Mouse (Mus musculus): ENCODE measurements around the gene Prss12. TPM values are rescaled to one million over a fixed set of nuclear protein-coding genes. Genes with fewer than 3 reads are reported as not detected.

Prss12 gene
- polyA plus RNA-seq, 2 experiments: 0.13 to 0.34 TPM

DNA sequence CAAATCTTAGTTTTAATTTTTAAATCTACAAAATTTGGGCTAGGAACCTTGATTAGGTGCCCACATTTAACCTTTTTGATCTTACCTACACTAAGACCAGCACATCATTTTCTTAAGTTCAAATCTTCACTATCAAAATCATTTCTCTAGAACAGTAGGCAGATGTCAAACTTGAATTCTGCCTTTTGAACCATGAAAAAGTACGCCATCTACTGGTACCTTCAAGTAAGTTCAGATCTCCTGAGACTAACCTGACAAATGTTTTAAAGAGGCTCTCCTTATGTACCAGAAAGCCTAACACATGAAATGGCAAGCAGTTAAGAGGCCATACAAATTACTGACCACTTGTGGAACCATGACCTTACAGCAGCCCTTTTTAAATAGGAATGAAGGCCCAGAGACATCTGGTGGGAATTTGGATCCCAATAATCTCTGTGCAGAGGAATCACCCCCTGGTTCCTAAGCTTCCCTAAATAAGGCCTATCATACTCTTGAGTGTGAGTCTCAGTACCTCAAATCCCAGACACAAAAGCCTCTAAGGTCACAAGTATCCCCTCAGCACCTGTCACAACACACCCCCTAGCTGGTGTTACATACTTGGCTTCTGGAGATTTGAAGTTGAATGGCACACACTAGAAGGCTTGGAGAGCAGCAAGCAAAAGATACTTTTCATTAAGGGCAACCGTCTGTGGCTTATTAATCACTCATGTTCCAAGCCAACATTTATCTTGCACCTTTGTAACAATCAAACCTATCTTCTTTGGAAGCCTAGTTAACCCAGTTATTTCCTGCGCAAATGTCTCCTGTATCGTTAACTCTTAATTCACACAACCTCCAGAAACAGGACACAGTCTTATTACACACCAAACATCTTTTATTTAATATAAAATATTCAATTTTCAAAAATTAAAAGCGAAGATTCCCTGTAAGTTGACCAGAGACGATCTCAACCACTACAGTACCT is 60.3 kb downstream of the Prss12 start:
- TF ChIP-seq EP300 (IDR thresholded peaks at IDR 0.05; ENCODE audit: low read depth) (no peak), CTCF (IDR thresholded peaks at IDR 0.05; ENCODE audit: low read depth) (peak; percentile 61)
- Histone ChIP-seq H3K27ac (peak overlapping the region; percentile 83), H3K9ac (replicated peaks) (peak overlapping the region; percentile 89)

DNA sequence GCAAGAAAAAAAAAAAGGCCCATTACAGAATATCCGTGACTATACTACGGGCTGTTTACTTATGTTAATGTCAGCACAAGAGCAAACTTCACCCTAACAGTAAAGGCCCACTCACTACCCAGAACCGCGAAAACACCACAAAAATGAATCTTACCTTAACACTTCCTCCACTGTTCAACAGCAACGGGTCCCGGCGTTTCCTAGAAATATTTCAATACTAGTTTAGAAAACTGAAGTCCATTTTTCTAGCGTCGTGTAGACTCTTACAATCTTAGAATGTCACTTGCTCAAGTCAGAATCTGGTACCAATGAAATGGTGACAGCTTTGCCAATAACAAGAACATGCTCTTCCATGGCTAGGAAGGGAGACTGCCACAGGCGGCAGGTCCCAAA is 60.9 kb downstream of the Prss12 start:
- H3K4me3 ChIP-seq (ENCODE audit: insufficient read depth in 1 of 2, low read depth in 2 of 2, low read length in 2 of 2): peak overlapping the region; percentile 86 to 95
- peak overlapping the region; percentile 88 for H3K4me2 ChIP-seq (ENCODE audit: low read depth)
- H3K9me3 ChIP-seq (ENCODE audit: control insufficient read depth, low read length): no peaks in the 10 kb centered on the region
- H3K4me1 ChIP-seq (replicated peaks; ENCODE audit: control insufficient read depth in 2 of 2, insufficient read depth in 2 of 2, low read length in 1 of 2): peaks cover 0 to 8% of the 10 kb centered on the region in 2 experiments; a peak in 2 of 4 replicates
- H3K9ac ChIP-seq (replicated peaks): peak overlapping the region; percentile 89
- H3K27ac ChIP-seq: peak overlapping the region; percentile 83
- DNase-seq (ENCODE audit: low read depth in 3 of 3, low spot score in 3 of 3): no peak
- no peak for ATAC-seq (ENCODE audit: insufficient read depth)
- no peak for TF ChIP-seq CTCF (IDR thresholded peaks at IDR 0.05; ENCODE audit: low read depth)
- no peak for TF ChIP-seq EP300 (IDR thresholded peaks at IDR 0.05; ENCODE audit: low read depth)
- 0% methylated on average over 10 of the region's 10 CpGs for WGBS (ENCODE audit: insufficient replicate concordance)
- H3K27me3 ChIP-seq (ENCODE audit: control insufficient read depth, insufficient read depth, low read length): no peaks in the 10 kb centered on the region
- peaks cover 16% of the 10 kb centered on the region for H3K36me3 ChIP-seq (replicated peaks; ENCODE audit: control insufficient read depth, insufficient read depth, low read depth)

More for the DNA sequence above, 60.3 kb downstream of the Prss12 start:
- Histone ChIP-seq H3K4me1 (replicated peaks; ENCODE audit: control insufficient read depth in 2 of 2, insufficient read depth in 2 of 2, low read length in 1 of 2) (peaks cover 0 to 8% of the 10 kb centered on the region in 2 experiments; a peak in 2 of 4 replicates), H3K27me3 (ENCODE audit: control insufficient read depth, insufficient read depth, low read length) (no peaks in the 10 kb centered on the region), H3K36me3 (replicated peaks; ENCODE audit: control insufficient read depth, insufficient read depth, low read depth) (peaks cover 16% of the 10 kb centered on the region), H3K9me3 (ENCODE audit: control insufficient read depth, low read length) (no peaks in the 10 kb centered on the region), H3K4me3 (ENCODE audit: insufficient read depth in 1 of 2, low read depth in 2 of 2, low read length in 2 of 2) (peak overlapping the region; percentile 86 to 95), H3K4me2 (ENCODE audit: low read depth) (peak overlapping the region; percentile 88)
- peak in 2 of 3 experiments; percentile 47 to 62 for DNase-seq (ENCODE audit: low read depth in 3 of 3, low spot score in 3 of 3)
- 3% methylated on average over 6 of the region's 6 CpGs for WGBS (ENCODE audit: insufficient replicate concordance)
- no peak for ATAC-seq (ENCODE audit: insufficient read depth)

DNA sequence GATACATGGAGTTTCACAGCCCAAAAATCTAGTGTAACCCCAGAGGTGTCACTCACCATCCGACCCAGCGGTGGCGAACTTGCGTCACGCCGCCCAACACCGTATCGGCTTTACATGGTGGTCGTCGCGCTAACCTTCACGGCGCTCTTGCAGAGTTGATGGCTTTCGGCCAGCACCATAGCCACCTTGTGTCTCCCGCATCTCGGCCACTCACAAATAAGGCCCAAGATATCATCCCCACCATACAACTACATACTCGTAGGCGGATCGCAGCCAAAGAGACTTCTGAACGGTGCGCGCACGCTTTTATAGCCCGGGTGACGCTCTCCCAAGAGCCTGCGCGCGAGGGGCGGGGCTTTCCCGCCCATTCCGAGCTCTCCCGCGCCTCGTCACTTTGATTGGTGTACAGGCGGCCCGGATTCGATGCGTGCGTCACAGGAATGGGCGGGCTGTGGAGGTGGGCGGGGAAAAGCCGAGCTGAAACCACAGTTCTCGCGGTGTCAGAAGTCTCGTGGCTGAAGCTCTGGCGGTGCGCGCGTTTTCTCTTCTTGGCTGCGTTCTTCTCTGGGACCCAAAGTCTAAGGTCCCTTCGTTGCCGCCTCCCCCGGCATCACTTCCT is 61.5 kb downstream of the Prss12 start:
- Histone ChIP-seq H3K4me2 (ENCODE audit: low read depth) (peak overlapping the region; percentile 88), H3K9ac (replicated peaks) (peak overlapping the region; percentile 89), H3K9me3 (ENCODE audit: control insufficient read depth, low read length) (no peaks in the 10 kb centered on the region), H3K27me3 (ENCODE audit: control insufficient read depth, insufficient read depth, low read length) (no peaks in the 10 kb centered on the region), H3K4me1 (replicated peaks; ENCODE audit: control insufficient read depth in 2 of 2, insufficient read depth in 2 of 2, low read length in 1 of 2) (peaks cover 0 to 8% of the 10 kb centered on the region in 2 experiments; a peak in 2 of 4 replicates), H3K36me3 (replicated peaks; ENCODE audit: control insufficient read depth, insufficient read depth, low read depth) (peaks cover 16% of the 10 kb centered on the region), H3K4me3 (ENCODE audit: insufficient read depth in 1 of 2, low read depth in 2 of 2, low read length in 2 of 2) (peak overlapping the region; percentile 86 to 95), H3K27ac (peak overlapping the region; percentile 91)
- WGBS (ENCODE audit: insufficient replicate concordance): under 1% methylated on average over 53 of the region's 53 CpGs
- ATAC-seq (ENCODE audit: insufficient read depth) (peak; percentile 92), DNase-seq (ENCODE audit: low read depth in 3 of 3, low spot score in 3 of 3) (peak; percentile 97 to 98 (median 97))
- TF ChIP-seq CTCF (IDR thresholded peaks at IDR 0.05; ENCODE audit: low read depth): peak; percentile 53
- TF ChIP-seq EP300 (IDR thresholded peaks at IDR 0.05; ENCODE audit: low read depth): no peak

DNA sequence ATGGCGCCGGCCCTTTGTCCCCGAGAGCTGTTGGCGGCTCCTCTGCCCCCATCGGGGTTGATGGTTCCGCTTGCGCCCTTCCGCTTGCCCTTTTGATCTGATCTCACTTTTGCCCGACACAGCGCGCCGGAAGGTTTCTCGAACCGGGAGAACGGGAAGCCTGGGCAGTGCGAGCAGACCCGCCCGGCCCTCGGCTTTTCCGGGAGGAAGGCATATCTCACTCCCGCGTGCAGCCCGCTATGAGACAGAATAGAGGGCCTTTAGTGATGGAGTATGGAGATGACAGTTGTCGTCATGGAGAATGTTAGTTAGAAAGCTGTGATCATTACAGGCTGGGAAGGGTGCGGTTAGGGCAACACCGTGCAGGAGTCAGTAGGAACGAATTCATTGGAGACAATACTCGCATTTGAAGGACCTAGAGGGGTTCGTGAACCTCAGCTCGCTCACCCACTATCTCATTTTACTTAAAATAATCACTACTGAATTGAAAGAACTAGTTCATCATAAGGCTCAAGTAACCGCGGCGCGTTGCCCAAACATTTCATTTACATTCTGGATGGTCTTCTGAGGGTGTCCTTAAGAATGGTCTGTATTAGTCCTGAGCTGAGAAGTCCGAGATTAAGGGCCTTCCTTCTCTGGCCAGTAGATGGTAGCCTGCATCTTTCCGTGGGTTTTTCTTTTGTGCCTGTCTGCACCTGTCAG is 62.1 kb downstream of the Prss12 start:
- H3K27me3 ChIP-seq (ENCODE audit: control insufficient read depth, insufficient read depth, low read length): no peaks in the 10 kb centered on the region
- peak overlapping the region; percentile 91 for H3K27ac ChIP-seq
- peak overlapping the region; percentile 76 for H3K4me2 ChIP-seq (ENCODE audit: low read depth)
- peaks cover 16% of the 10 kb centered on the region for H3K36me3 ChIP-seq (replicated peaks; ENCODE audit: control insufficient read depth, insufficient read depth, low read depth)
- under 1% methylated on average over 36 of the region's 36 CpGs for WGBS (ENCODE audit: insufficient replicate concordance)
- peak; percentile 31; the same call in 1 of the 2 replicates for TF ChIP-seq CTCF (IDR thresholded peaks at IDR 0.05; ENCODE audit: low read depth)
- TF ChIP-seq EP300 (IDR thresholded peaks at IDR 0.05; ENCODE audit: low read depth): no peak
- H3K9me3 ChIP-seq (ENCODE audit: control insufficient read depth, low read length): no peaks in the 10 kb centered on the region
- ATAC-seq (ENCODE audit: insufficient read depth): peak; percentile 68
- peak overlapping the region; percentile 76 to 86 for H3K4me3 ChIP-seq (ENCODE audit: insufficient read depth in 1 of 2, low read depth in 2 of 2, low read length in 2 of 2)
- H3K4me1 ChIP-seq (replicated peaks; ENCODE audit: control insufficient read depth in 2 of 2, insufficient read depth in 2 of 2, low read length in 1 of 2): peaks cover 0 to 8% of the 10 kb centered on the region in 2 experiments; a peak in 2 of 4 replicates
- DNase-seq (ENCODE audit: low read depth in 3 of 3, low spot score in 3 of 3): no peak
- H3K9ac ChIP-seq (replicated peaks): peak overlapping the region; percentile 87
